Mouse (Mus musculus) liver, adult 2 months (tissue): Measurements from ENCODE around the gene S1pr3.

Experiments
- CTCF ChIP-seq: fragments of 200-500 bp; IDR thresholded peaks from 2 replicates; pipeline ENCODE4 v1.5.1; 2011; ENCODE audit warnings: low read depth, low read length, control low read depth
- POLR2A ChIP-seq: fragments of 200-500 bp; IDR thresholded peaks from 2 replicates; pipeline ENCODE4 v1.6.1; 2011; ENCODE audit warnings: low read length, control low read depth; ENCODE audit not compliant: insufficient read depth; ENCODE audit errors: extremely low read depth

DNA sequence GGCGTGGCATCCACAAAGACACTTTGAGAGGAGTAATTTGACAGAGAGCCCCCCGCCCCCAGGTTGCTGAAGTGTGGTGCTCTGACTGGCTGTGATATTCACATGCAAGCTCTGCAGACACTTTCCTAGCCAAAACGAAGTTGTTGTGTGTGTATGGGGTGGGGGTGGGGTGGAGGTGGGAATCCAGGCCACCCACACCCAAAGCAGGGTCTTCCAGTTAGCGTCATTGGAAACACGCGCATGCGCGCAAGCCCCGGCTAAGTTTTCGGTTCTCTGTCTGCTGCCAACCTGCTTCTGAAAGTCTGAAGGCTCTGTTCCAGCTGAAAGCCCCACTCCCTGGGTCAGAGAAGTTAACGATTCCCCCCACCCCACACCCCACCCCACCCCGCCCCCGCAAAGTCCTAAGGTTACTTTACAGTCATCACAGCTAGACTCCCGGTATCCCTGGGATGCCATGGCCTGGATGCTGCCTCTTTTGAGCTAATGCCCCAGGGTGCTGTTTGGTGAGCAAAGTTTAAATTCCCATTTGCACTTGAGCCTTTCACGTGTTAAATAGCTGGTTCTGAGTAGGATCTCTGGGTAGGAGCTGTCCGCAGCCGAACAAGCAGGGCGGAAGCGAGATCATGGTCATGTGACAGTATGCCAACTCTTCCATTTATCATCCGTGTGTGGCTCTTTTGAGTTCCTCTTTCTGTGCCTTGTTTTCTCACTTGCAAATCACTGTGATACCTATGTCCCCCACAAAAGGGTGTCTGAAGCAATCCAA lies 7.5 kb upstream of the S1pr3 start:
- TF ChIP-seq POLR2A (no peak), CTCF (no peak)
